Comparison of ENCODE assay signal across 1 mouse cellular context in genomic region chr11:100298274-100299036, GRCm38 (mm10).
TF ChIP-seq lines count a peak whose summit lies in the region.

No protein-coding gene starts in this region.

TF ChIP-seq in C2C12, 6 proteins besides CTCF, POLR2A, EP300 and RAD21:
- TF ChIP-seq FOSL1 (IDR thresholded peaks at IDR 0.05; ENCODE audit: insufficient read depth, low read length, poor library complexity, severe bottlenecking) (no peak), USF1 (IDR thresholded peaks at IDR 0.05; ENCODE audit: low read depth) (no peak), MAX (IDR thresholded peaks at IDR 0.05) (no peak), MYOD1 (IDR thresholded peaks at IDR 0.05; ENCODE audit: control insufficient read depth, insufficient read length, low read depth) (no peak), MYOG (IDR thresholded peaks at IDR 0.05; ENCODE audit: control insufficient read depth, extremely low read depth, insufficient read length) (no peak), CEBPB (IDR thresholded peaks at IDR 0.05; ENCODE audit: low read depth) (no peak)
TF ChIP-seq in C2C12: peak in this region for 0.
